Mouse (Mus musculus) cerebellum, adult (tissue): ENCODE measurements around the gene 1700011M02Rik.
"Not testable (repeated sequence)": the region's sequence is repeated elsewhere in the genome, so short reads cannot be mapped to it uniquely, and the experiment has no call there.

Experiments used
- ATAC-seq: cut with Nextera tagmentation; 2 replicates; pipeline ENCODE4 v1.9.2; 2017; ENCODE audit warnings: mild to moderate bottlenecking, moderate library complexity, mixed read lengths; ENCODE audit not compliant: insufficient number of reproducible peaks, low FRiP score, low TSS enrichment

1700011M02Rik gene

DNA sequence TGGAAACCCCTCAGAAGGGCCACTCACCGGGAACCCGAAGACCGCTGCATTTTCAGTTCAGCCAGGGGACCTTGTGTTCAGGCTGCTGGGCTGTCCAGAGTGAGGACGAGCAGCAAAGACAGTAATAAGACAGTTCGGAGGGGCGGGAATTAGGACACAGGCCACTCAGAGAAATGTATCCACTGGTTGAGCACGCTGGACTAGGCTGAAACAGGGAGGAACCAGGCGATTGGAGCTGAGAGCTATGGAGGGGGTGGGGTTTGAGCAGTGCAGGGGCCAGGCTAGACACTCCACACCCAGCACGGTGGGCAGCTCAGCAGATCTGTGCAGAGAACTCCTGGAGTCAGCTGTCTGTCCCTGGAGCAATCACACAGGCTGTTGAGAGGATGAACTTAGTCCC, at the start of gene 1700011M02Rik, which contains the start of gene Dmrtc1a:
TSS of gene 1700011M02Rik (plus strand) at position 319 of the 400 bp plus-strand sequence.
TSS of gene Dmrtc1a (minus strand) at position 101 of the 400 bp plus-strand sequence.
- not testable (repeated sequence) for ATAC-seq

GRCm38 (mm10) chrX:102867871-102868270, 40.8 kb upstream of the 1700011M02Rik start, which contains the start of gene 1700031F05Rik:
Gene 1700031F05Rik (minus strand): TSS chrX:102867971.
- ATAC-seq = no peak

- not testable (repeated sequence) for ATAC-seq
Observed at GRCm38 (mm10) chrX:102914823-102915222, 6.1 kb downstream of the 1700011M02Rik start.

- peak; percentile 45; the same call in 1 of the 2 replicates for ATAC-seq
Observed at GRCm38 (mm10) chrX:102926707-102927106, 18.0 kb downstream of the 1700011M02Rik start.

GRCm38 (mm10) chrX:102928072-102928471, 19.4 kb downstream of the 1700011M02Rik start, which contains the start of gene 1700018G05Rik:
Gene 1700018G05Rik (plus strand): TSS chrX:102928372.
- ATAC-seq = not testable (repeated sequence)

DNA sequence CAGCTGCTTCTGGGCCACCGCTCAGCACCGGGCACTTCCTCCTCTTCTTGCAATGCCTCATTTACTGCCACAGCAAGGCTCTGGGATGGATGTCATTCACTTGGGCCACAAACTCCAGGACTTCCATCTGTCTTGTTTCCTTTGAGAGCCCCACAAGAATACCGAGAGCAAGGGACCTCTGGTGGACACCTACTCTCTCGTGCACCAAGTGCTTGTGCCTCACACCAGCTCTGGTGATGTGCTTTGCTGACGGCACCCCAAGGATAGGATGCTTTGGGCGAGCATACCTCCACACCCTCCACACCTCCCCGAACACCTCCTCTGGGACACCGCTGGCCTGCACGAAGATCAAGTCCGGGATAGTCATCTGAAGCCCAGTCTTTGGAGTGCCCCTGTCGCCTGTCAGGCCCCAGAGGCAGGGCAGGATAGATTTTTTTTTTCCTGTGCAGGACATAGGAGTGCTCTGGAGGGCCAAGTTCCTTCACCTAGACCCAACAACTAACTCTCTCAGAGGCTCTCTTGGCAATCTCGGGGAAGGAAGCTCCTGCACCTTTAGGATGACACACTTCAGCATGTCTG, 24.4 kb downstream of the 1700011M02Rik start:
- peak; percentile 43; the same call in 1 of the 2 replicates for ATAC-seq

- ATAC-seq = peak; percentile 80
Observed at GRCm38 (mm10) chrX:102933571-102934394, 25.1 kb downstream of the 1700011M02Rik start.

DNA sequence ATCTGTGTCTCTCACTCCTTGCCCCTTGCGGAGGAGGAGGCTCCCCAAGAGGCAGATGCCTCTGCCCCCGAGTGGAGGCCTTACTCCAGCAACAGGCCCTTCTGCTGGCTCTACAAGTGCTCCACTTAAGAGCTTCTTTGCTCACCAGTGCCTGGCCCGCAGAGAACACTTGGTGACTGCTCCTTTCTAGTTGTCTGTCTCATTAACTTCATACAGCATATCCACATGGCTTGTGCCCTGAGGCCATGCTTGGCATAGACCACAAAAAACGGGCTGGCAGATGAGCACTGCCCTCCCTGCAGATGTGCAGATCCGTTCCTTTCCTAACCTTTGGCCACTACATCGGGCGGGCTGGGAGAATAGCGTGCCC, 25.7 kb downstream of the 1700011M02Rik start:
- ATAC-seq = no peak

GRCm38 (mm10) chrX:102936743-102937142, 28.0 kb downstream of the 1700011M02Rik start:
- ATAC-seq = no peak

DNA sequence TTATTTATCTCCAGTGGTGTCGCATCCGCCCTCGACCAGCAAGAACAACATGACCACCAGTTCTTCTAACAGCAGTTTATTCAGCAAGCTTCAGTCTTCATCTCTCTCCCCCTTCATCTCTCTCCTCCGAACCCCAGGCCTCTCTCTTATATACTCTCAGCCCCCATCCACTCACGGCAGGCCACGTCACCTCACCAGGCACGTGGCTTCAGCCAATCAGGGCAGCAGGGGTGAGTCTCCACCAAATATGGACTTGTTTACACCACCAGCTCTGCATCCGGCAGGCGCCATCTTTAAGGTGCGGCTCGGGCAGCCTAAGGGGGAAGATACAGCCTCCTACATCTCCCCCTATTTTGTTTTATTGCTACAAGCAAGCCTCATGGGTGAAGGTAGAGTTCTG, 41.4 kb downstream of the 1700011M02Rik start:
- ATAC-seq = not testable (repeated sequence)

GRCm38 (mm10) chrX:102958917-102959316, 50.2 kb downstream of the 1700011M02Rik start:
- peak; percentile 26; the same call in 1 of the 2 replicates for ATAC-seq
